Comparison of ENCODE assay signal across 8 mouse cellular contexts in genomic region chr19:5743576-5743975, GRCm38 (mm10). TPM values are rescaled to one million over a fixed set of nuclear protein-coding genes. Genes with fewer than 3 reads are reported as not detected.
A peak's percentile ranks its signal among the peaks of the same experiment; 100 is the strongest.
DNase-seq lines count a peak whose midpoint lies in the region; ATAC-seq lines count a peak whose summit lies in the region.
"Had no signal": no experiment of that assay in that cellular context is flagged by ENCODE, and none has a peak within 500 bp of the region (broad histone marks: within the 10 kb centered on the region; RNA-seq: fewer than 3 reads in every experiment).

No protein-coding gene starts in this region.

- H3K4me3 ChIP-seq in neural tube, embryonic 12.5 days = no peak overlapping the region

- peaks cover 41% of the 10 kb centered on the region for H3K4me1 ChIP-seq in neural tube, embryonic 12.5 days

- H3K9me3 ChIP-seq in neural tube, embryonic 12.5 days = no peaks in the 10 kb centered on the region

- peak overlapping the region; percentile 97; the same call in 1 of the 2 replicates for H3K4me2 ChIP-seq in neural tube, embryonic 12.5 days (replicated peaks)

- H3K27me3 ChIP-seq in neural tube, embryonic 12.5 days (replicated peaks) = peaks cover 53% of the 10 kb centered on the region

- 40% methylated on average over 5 of the region's 5 CpGs for WGBS in neural tube, embryonic 12.5 days

- H3K9ac ChIP-seq in neural tube, embryonic 12.5 days = no peak overlapping the region

- no peak for ATAC-seq in neural tube, embryonic 12.5 days (ENCODE audit: low FRiP score, low read depth)

- H3K36me3 ChIP-seq in neural tube, embryonic 12.5 days = no peaks in the 10 kb centered on the region

- DNase-seq in neural tube, embryonic 10.5 days (ENCODE audit: extremely low spot score, low spot score) = no peak
- DNase-seq in cerebellum, postnatal 25 days = peak; percentile 72 to 83
- peak; percentile 38 for DNase-seq in kidney, adult 9 months
- no peak for DNase-seq in spleen, adult 12 weeks (ENCODE audit: low spot score)
- DNase-seq in B cell, adult 2 months = no peak
- DNase-seq in c-Kit-positive CD71-positive TER-119-positive erythroid progenitor cells, embryonic 14.5 days (ENCODE audit: low spot score) = no peak

- H3K27ac ChIP-seq in neural tube, embryonic 12.5 days = no peak overlapping the region

RNA-seq across cellular contexts. Expression of gene Ltbp3, which starts 2.9 kb away (rescaled TPM):
- 10.6 and 12.6 TPM in 2 replicates for polyA plus RNA-seq in neural tube, embryonic 12.5 days (2016; fragmentation: Nextera tagmentation; extraction: Ambion mirVana)

RNA-seq across cellular contexts. Expression of gene Fam89b, which starts 14.1 kb away (rescaled TPM):
- 193 and 195 TPM in 2 replicates for polyA plus RNA-seq in neural tube, embryonic 12.5 days (2016; fragmentation: Nextera tagmentation; extraction: Ambion mirVana)

RNA-seq across cellular contexts. Expression of gene Ehbp1l1, which starts 17.5 kb away (rescaled TPM):
- 10.1 and 10.5 TPM in 2 replicates for polyA plus RNA-seq in neural tube, embryonic 12.5 days (2016; fragmentation: Nextera tagmentation; extraction: Ambion mirVana)

RNA-seq across cellular contexts. Expression of gene Scyl1, which starts 27.6 kb away (rescaled TPM):
- 66.1 and 70.4 TPM in 2 replicates for polyA plus RNA-seq in neural tube, embryonic 12.5 days (2016; fragmentation: Nextera tagmentation; extraction: Ambion mirVana)

RNA-seq across cellular contexts. Expression of gene Kcnk7, which starts 39.4 kb away (rescaled TPM):
- 0.19 TPM in 2 replicates for polyA plus RNA-seq in neural tube, embryonic 12.5 days (2016; fragmentation: Nextera tagmentation; extraction: Ambion mirVana)
- polyA plus RNA-seq: liver, adult 2 months had no signal

Comparison
In these comparisons a context has a peak if more than half of its experiments do, and no peak if none do; other contexts are left out.
1. DNase-seq: peak in cerebellum, postnatal 25 days (2 of 2) and kidney, adult 9 months (single experiment); none in neural tube, embryonic 10.5 days (single experiment), spleen, adult 12 weeks (single experiment), B cell, adult 2 months (0 of 2) and c-Kit-positive CD71-positive TER-119-positive erythroid progenitor cells, embryonic 14.5 days (single experiment).